Mouse (Mus musculus) central nervous system, embryonic 18 days (tissue): ENCODE measurements around the gene Nfkbia. TPM values are rescaled to one million over a fixed set of nuclear protein-coding genes. Genes with fewer than 3 reads are reported as not detected.

Experiments used
- polyA plus RNA-seq: library from polyadenylated mRNA; depleted of rRNA; stranded (reverse); fragments of >200 nt; gene quantifications from 2 replicates; pipeline ENCODE4 v1.2.3, GENCODE M21; 2012; rRNA removed

The Nfkbia gene
- polyA plus RNA-seq = 38.3 and 43.7 TPM in 2 replicates

GRCm38 (mm10) chr12:55492184-55492898 lies at the start of gene Nfkbia:
TSS of gene Nfkbia (minus strand) at chr12:55492647.

Other genes with a start within 250 kb of the Nfkbia start
- 8.0 and 9.0 TPM in 2 replicates for gene 1110008L16Rik, start 193.1 kb downstream of the Nfkbia start, polyA plus RNA-seq
- 17.6 and 19.3 TPM in 2 replicates for gene Ppp2r3c, start 189.6 kb downstream of the Nfkbia start, polyA plus RNA-seq
- gene Psma6, start 108.4 kb downstream of the Nfkbia start, polyA plus RNA-seq = 188 and 189 TPM in 2 replicates
- gene Aldoart2, start 72.6 kb upstream of the Nfkbia start, polyA plus RNA-seq = 0.05 and 0.12 TPM in 2 replicates
- 0.76 and 1.1 TPM in 2 replicates for gene Insm2, start 106.8 kb upstream of the Nfkbia start, polyA plus RNA-seq